Mouse (Mus musculus) lung, postnatal 14 days (tissue): ENCODE results near the gene Vmn2r31.
"Not testable (repeated sequence)": the region's sequence is repeated elsewhere in the genome, so short reads cannot be mapped to it uniquely, and the experiment has no call there.

ENCODE experiments used
- DNase-seq: peaks from one replicate; pipeline ENCODE4 v3.0.0; 2021

Vmn2r31 gene

DNA sequence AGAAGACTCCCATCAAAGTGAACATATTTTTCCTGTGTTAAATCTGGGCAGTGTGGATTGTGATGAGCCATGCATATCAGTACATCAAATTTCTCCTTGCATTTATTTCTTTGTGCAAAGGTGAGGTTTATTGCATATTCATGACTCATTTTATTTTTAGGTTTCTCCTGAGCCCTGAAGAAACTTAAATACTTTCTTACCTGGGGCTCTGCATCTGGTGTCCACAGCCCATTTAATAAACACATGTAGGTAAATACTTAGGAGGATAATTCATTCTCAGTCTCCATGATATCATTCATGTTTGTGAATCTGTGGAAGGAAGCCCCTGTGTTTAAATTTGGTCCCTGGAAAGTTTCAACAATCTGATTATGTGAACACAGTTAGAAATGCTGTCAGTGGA lies at the start of gene Vmn2r31:
TSS of gene Vmn2r31 (minus strand) at position 101 of the 400 bp plus-strand sequence.
- not testable (repeated sequence) for DNase-seq

DNA sequence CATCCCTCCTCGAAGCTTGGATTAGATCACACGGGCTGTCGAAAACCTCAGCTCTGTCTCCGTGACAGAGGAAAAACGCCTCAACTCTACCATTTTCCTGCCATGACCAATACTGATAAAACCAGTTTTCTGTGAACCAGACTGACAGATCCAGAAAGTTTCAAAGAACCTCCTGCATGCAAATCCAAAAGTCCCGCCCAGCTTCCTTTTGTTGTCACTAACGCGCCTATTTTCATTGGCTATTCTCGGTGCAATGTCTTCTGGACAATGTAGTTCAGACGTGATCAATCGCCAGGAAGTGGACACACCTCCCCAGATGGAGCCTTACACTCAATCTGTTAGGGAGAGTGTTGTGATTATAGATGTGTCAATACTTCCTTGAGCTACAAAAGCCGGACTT lies 25.1 kb downstream of the Vmn2r31 start, which contains the start of gene Gm45783:
TSS of gene Gm45783 (minus strand) at position 143 of the 400 bp plus-strand sequence.
- not testable (repeated sequence) for DNase-seq

DNA sequence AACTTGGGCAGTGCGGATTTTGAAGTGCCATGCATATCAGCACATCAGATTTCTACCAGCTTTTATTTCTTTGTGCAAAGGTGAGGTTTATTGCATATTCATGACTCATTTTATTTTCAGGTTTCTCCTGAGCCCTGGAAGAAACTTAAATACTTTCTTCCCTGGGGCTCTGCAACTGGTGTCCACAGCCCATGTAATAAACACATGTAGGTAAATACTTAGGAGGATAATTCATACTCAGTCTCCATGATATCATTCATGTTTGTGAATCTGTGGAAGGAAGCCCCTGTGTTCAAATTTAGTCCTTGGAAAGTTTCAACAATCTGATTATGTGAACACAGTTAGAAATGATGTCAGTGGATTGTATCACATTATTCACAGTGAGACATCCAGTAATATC lies 62.0 kb downstream of the Vmn2r31 start, which contains the start of gene Vmn2r30:
TSS of gene Vmn2r30 (minus strand) at position 101 of the 400 bp plus-strand sequence.
- DNase-seq: not testable (repeated sequence)
